Mouse (Mus musculus): Measurements from ENCODE around the gene 4833423E24Rik. TPM values are rescaled to one million over a fixed set of nuclear protein-coding genes. Genes with fewer than 3 reads are reported as not detected.

4833423E24Rik gene
- total RNA-seq, 2 experiments from 2014 or later = not detected

DNA sequence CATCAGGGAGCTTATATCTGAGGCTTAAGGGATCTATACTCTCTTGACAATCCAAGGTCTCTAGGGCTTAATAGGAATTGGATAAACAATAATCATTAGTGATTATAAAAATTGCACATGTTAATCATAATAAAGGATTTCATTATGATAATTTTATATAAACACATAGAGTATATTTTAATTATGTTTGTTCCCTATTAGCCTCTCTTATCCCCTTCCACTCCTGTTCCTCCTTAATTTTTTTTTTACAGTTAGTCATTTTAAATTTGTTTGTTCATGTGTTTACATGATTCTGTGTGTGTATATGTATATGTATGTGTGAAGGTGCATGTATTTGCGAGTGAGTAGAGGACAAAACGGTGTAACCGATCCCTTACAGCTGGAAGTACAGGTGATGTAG is 82.5 kb downstream of the 4833423E24Rik start, which contains the start of gene Olfr994:
TSS of gene Olfr994 (minus strand) at position 101 of the 400 bp plus-strand sequence.
- no peak for DNase-seq
- H3K4me3 ChIP-seq = no peak within 1 kb of the TSS
- TF ChIP-seq CTCF (IDR thresholded peaks at IDR 0.05) = no peak
- intact Hi-C loops (cut with DNase I) = no loop called here
- no peak within 1 kb of the TSS for H3K27ac ChIP-seq

Other genes starting within 250 kb of the 4833423E24Rik start
- gene Olfr987, start 179.7 kb downstream of the 4833423E24Rik start, total RNA-seq (2021) = not detected
- not detected for gene Olfr988, start 155.8 kb downstream of the 4833423E24Rik start, total RNA-seq (2021)
- not detected for gene Olfr992, start 109.6 kb downstream of the 4833423E24Rik start, total RNA-seq (2021)
- not detected for gene Olfr993, start 104.1 kb downstream of the 4833423E24Rik start, total RNA-seq (2021)
- gene Olfr994, start 82.6 kb downstream of the 4833423E24Rik start, total RNA-seq (2021) = not detected
- not detected for gene Olfr995, start 75.4 kb downstream of the 4833423E24Rik start, total RNA-seq (2021)
- not detected for gene Olfr996, start 60.2 kb upstream of the 4833423E24Rik start, total RNA-seq (2021)
- gene Olfr998, start 69.9 kb upstream of the 4833423E24Rik start, total RNA-seq (2021) = not detected
- gene Olfr1000, start 92.9 kb upstream of the 4833423E24Rik start, total RNA-seq (2021) = not detected
- gene Olfr1002, start 131.7 kb upstream of the 4833423E24Rik start, total RNA-seq (2021) = not detected
- not detected for gene Olfr154, start 145.4 kb upstream of the 4833423E24Rik start, total RNA-seq (2021)
- not detected for gene Olfr1006, start 159.7 kb upstream of the 4833423E24Rik start, total RNA-seq (2021)
- not detected for gene Olfr1008, start 170.4 kb upstream of the 4833423E24Rik start, total RNA-seq (2021)
- not detected for gene Olfr1009, start 196.4 kb upstream of the 4833423E24Rik start, total RNA-seq (2021)
- not detected for gene Olfr1012, start 243.7 kb upstream of the 4833423E24Rik start, total RNA-seq (2021)
- not detected for gene Olfr1013, start 248.1 kb upstream of the 4833423E24Rik start, total RNA-seq (2021)